Mouse (Mus musculus) NIH3T3 (cell line): Measurements from ENCODE around the gene Zfp281.

Experiments used
- DNase-seq: peaks from one replicate; pipeline ENCODE4 v3.0.0-alpha.2; 2012; ENCODE audit warnings: low read depth

The Zfp281 gene

GRCm38 (mm10) chr1:136658456-136659227, 33.9 kb downstream of the Zfp281 start:
- DNase-seq, result no peak

GRCm38 (mm10) chr1:136659337-136659736, 34.6 kb downstream of the Zfp281 start:
- DNase-seq, result no peak

GRCm38 (mm10) chr1:136659917-136660316, 35.2 kb downstream of the Zfp281 start:
- DNase-seq, result no peak

- DNase-seq, result no peak
These were observed 36.8 kb downstream of the Zfp281 start for GRCm38 (mm10) chr1:136661511-136661910.

- peak; percentile 58 for DNase-seq
These were observed 37.4 kb downstream of the Zfp281 start for GRCm38 (mm10) chr1:136661939-136662563.

GRCm38 (mm10) chr1:136664921-136665582, 40.4 kb downstream of the Zfp281 start:
- DNase-seq, result peak; percentile 52

- DNase-seq, result no peak
These were observed 41.8 kb downstream of the Zfp281 start for GRCm38 (mm10) chr1:136666513-136666912.

- DNase-seq, result no peak
These were observed 45.2 kb downstream of the Zfp281 start for GRCm38 (mm10) chr1:136669926-136670325.

- no peak for DNase-seq
These were observed 45.7 kb downstream of the Zfp281 start for GRCm38 (mm10) chr1:136670421-136670820.

GRCm38 (mm10) chr1:136671767-136672434, 47.2 kb downstream of the Zfp281 start:
- DNase-seq, result no peak

- no peak for DNase-seq
These were observed 47.9 kb downstream of the Zfp281 start for GRCm38 (mm10) chr1:136672564-136672963.

- no peak for DNase-seq
These were observed 48.6 kb downstream of the Zfp281 start for GRCm38 (mm10) chr1:136673293-136673692.

- no peak for DNase-seq
These were observed 50.1 kb downstream of the Zfp281 start for GRCm38 (mm10) chr1:136674548-136675455.

- DNase-seq, result no peak
These were observed 51.2 kb downstream of the Zfp281 start for GRCm38 (mm10) chr1:136675736-136676444.

- no peak for DNase-seq
These were observed 51.7 kb downstream of the Zfp281 start for GRCm38 (mm10) chr1:136676445-136676755.

- DNase-seq, result no peak
These were observed 53.2 kb downstream of the Zfp281 start for GRCm38 (mm10) chr1:136677847-136678325.

GRCm38 (mm10) chr1:136678836-136679235, 54.1 kb downstream of the Zfp281 start:
- DNase-seq, result no peak
